ENCODE assay signal across 8 mouse cellular contexts in genomic region chr15:102105360-102105759, GRCm38 (mm10). TPM values are rescaled to one million over a fixed set of nuclear protein-coding genes. Genes with fewer than 3 reads are reported as not detected.
DNase-seq lines count a peak whose midpoint lies in the region; ATAC-seq and TF ChIP-seq lines count a peak whose summit lies in the region.
"Had no signal": no experiment of that assay in that cellular context is flagged by ENCODE, and none has a peak within 500 bp of the region (broad histone marks: within the 10 kb centered on the region; RNA-seq: fewer than 3 reads in every experiment).

No protein-coding gene starts in this region.

- ATAC-seq in heart, embryonic 12.5 days (ENCODE audit: insufficient number of reproducible peaks, low FRiP score): no peak
- ATAC-seq in kidney, postnatal 0 days (replicated peaks; ENCODE audit: low FRiP score, low read depth): no peak

- H3K79me3 ChIP-seq in C2C12 (ENCODE audit: low read depth): peaks cover 6% of the 10 kb centered on the region

- 0 out of 2 replicates have a peak overlapping the region, but pooled peaks have one; percentile 4 for H3K9ac ChIP-seq in heart, embryonic 12.5 days
- no peak overlapping the region for H3K9ac ChIP-seq in kidney, postnatal 0 days (ENCODE audit: low read depth, low read length)
- H3K9ac ChIP-seq: liver, embryonic 14.5 days had no signal

- H3K79me2 ChIP-seq in C2C12 (ENCODE audit: control insufficient read depth, insufficient read depth): peaks cover 47% of the 10 kb centered on the region

- peak overlapping the region; percentile 41 for H3ac ChIP-seq in C2C12 (ENCODE audit: control insufficient read depth, insufficient read length, low read depth)

- peaks cover 90% of the 10 kb centered on the region for H3K4me1 ChIP-seq in heart, embryonic 12.5 days (replicated peaks)
- H3K4me1 ChIP-seq in kidney, postnatal 0 days (replicated peaks; ENCODE audit: insufficient read depth, low read length): peaks cover 65% of the 10 kb centered on the region

- H3K36me3 ChIP-seq in C2C12 (ENCODE audit: control insufficient read depth, insufficient read depth): peaks cover 55% of the 10 kb centered on the region
- H3K36me3 ChIP-seq in heart, embryonic 12.5 days: peaks cover 35% of the 10 kb centered on the region
- peaks cover 23% of the 10 kb centered on the region; the same call in 1 of the 2 replicates for H3K36me3 ChIP-seq in kidney, postnatal 0 days (ENCODE audit: insufficient read depth, low read length)

- H3K4me2 ChIP-seq in heart, embryonic 12.5 days: peak overlapping the region; percentile 64
- H3K4me2 ChIP-seq in kidney, postnatal 0 days (ENCODE audit: low read length): peak overlapping the region; percentile 85

- WGBS in heart, embryonic 12.5 days: 53% methylated on average over 5 of the region's 5 CpGs
- 32% methylated on average over 5 of the region's 5 CpGs for WGBS in kidney, postnatal 0 days

- peak overlapping the region; percentile 32 for H3K27ac ChIP-seq in heart, embryonic 12.5 days (ENCODE audit: poor library complexity, severe bottlenecking)
- H3K27ac ChIP-seq in kidney, postnatal 0 days: 0 out of 2 replicates have a peak overlapping the region, but pooled peaks have one; percentile 99
- H3K27ac ChIP-seq: liver, embryonic 14.5 days had no signal

- H3K9me3 ChIP-seq in heart, embryonic 12.5 days (replicated peaks): no peaks in the 10 kb centered on the region
- no peaks in the 10 kb centered on the region for H3K9me3 ChIP-seq in kidney, postnatal 0 days (replicated peaks; ENCODE audit: low read length)

- peak; percentile 88 for DNase-seq in adrenal gland, adult 2 months
- DNase-seq in kidney, postnatal 0 days (ENCODE audit: low spot score): peak; percentile 44
- peak; percentile 93 for DNase-seq in skeletal muscle tissue, adult 2 months (ENCODE audit: low read depth, low spot score)
- no peak for DNase-seq in thymus, postnatal 4 days
- no peak for DNase-seq in natural killer cell, adult 2 months (ENCODE audit: low spot score in 2 of 2)

- H3K4me3 ChIP-seq in C2C12 (ENCODE audit: insufficient read depth, poor library complexity, severe bottlenecking): peak overlapping the region; percentile 16
- H3K4me3 ChIP-seq in heart, embryonic 12.5 days: 0 out of 2 replicates have a peak overlapping the region, but pooled peaks have one; percentile 7
- 0 out of 2 replicates have a peak overlapping the region, but pooled peaks have one; percentile 7 for H3K4me3 ChIP-seq in kidney, postnatal 0 days (replicated peaks; ENCODE audit: low read depth, low read length)

- TF ChIP-seq CTCF in C2C12 (IDR thresholded peaks at IDR 0.05; ENCODE audit: control insufficient read depth, insufficient read depth, insufficient read length): no peak
- no peak for TF ChIP-seq CTCF in kidney, postnatal 0 days (IDR thresholded peaks at IDR 0.05; ENCODE audit: low read depth)

- H3K27me3 ChIP-seq in C2C12 (ENCODE audit: control insufficient read depth, insufficient read depth, insufficient read length): no peaks in the 10 kb centered on the region
- peaks cover 8% of the 10 kb centered on the region; the same call in 1 of the 2 replicates for H3K27me3 ChIP-seq in heart, embryonic 12.5 days (replicated peaks)
- no peaks in the 10 kb centered on the region for H3K27me3 ChIP-seq in kidney, postnatal 0 days (ENCODE audit: insufficient read depth, low read length)

TF ChIP-seq in C2C12, 6 proteins besides CTCF, POLR2A, EP300 and RAD21:
- TF ChIP-seq USF1 (IDR thresholded peaks at IDR 0.05; ENCODE audit: low read depth): no peak
- no peak for TF ChIP-seq FOSL1 (IDR thresholded peaks at IDR 0.05; ENCODE audit: insufficient read depth, low read length, poor library complexity, severe bottlenecking)
- no peak for TF ChIP-seq CEBPB (IDR thresholded peaks at IDR 0.05; ENCODE audit: low read depth)
- no peak for TF ChIP-seq MYOG (IDR thresholded peaks at IDR 0.05; ENCODE audit: control insufficient read depth, extremely low read depth, insufficient read length)
- peak; percentile 75 for TF ChIP-seq MYOD1 (IDR thresholded peaks at IDR 0.05; ENCODE audit: control insufficient read depth, insufficient read length, low read depth)

RNA-seq across cellular contexts. Expression of gene Tns2, which starts 5.1 kb away (rescaled TPM):
- polyA plus RNA-seq in C2C12 (2012; fragmentation: generic; extraction: Trizol): 67.8 TPM
- 10 to 100 TPM; 75.2 to 91.8 TPM for total RNA-seq in adrenal gland, adult 2 months (2021)
- polyA plus RNA-seq in adrenal gland, adult 2 months (2012; rRNA removed): 101 and 107 TPM in 2 replicates
- polyA plus RNA-seq in heart, embryonic 12.5 days (2016; fragmentation: Nextera tagmentation; extraction: Ambion mirVana): 35.3 and 38.7 TPM in 2 replicates
- 34.4 and 35.8 TPM in 2 replicates for polyA plus RNA-seq in kidney, postnatal 0 days (2015; fragmentation: Nextera tagmentation; extraction: Ambion mirVana)

RNA-seq across cellular contexts. Expression of gene Spryd3, which starts 30.7 kb away (rescaled TPM):
- polyA plus RNA-seq in C2C12 (2012; fragmentation: generic; extraction: Trizol): 47.1 TPM
- 10 to 100 TPM; 27.4 to 48.9 TPM for total RNA-seq in adrenal gland, adult 2 months (2021)
- 38.3 and 48.4 TPM in 2 replicates for polyA plus RNA-seq in adrenal gland, adult 2 months (2012; rRNA removed)
- 19.8 and 20.9 TPM in 2 replicates for polyA plus RNA-seq in heart, embryonic 12.5 days (2016; fragmentation: Nextera tagmentation; extraction: Ambion mirVana)
- polyA plus RNA-seq in kidney, postnatal 0 days (2015; fragmentation: Nextera tagmentation; extraction: Ambion mirVana): 14.3 and 16.6 TPM in 2 replicates

RNA-seq across cellular contexts. Expression of gene Eif4b, which starts 31.8 kb away (rescaled TPM):
- 268 TPM for polyA plus RNA-seq in C2C12 (2012; fragmentation: generic; extraction: Trizol)
- total RNA-seq in adrenal gland, adult 2 months (2021): 100 to 1,000 TPM; 230 to 238 TPM
- polyA plus RNA-seq in adrenal gland, adult 2 months (2012; rRNA removed): 28.8 and 43.7 TPM in 2 replicates
- polyA plus RNA-seq in heart, embryonic 12.5 days (2016; fragmentation: Nextera tagmentation; extraction: Ambion mirVana): 79.9 and 80.2 TPM in 2 replicates
- polyA plus RNA-seq in kidney, postnatal 0 days (2015; fragmentation: Nextera tagmentation; extraction: Ambion mirVana): 96.1 and 102 TPM in 2 replicates

RNA-seq across cellular contexts. Expression of gene Igfbp6, which starts 38.8 kb away (rescaled TPM):
- polyA plus RNA-seq in C2C12 (2012; fragmentation: generic; extraction: Trizol): 297 TPM
- 10 to 100 TPM; 37.7 to 71.0 TPM for total RNA-seq in adrenal gland, adult 2 months (2021)
- polyA plus RNA-seq in adrenal gland, adult 2 months (2012; rRNA removed): 65.0 and 78.9 TPM in 2 replicates
- polyA plus RNA-seq in heart, embryonic 12.5 days (2016; fragmentation: Nextera tagmentation; extraction: Ambion mirVana): 1.7 and 2.5 TPM in 2 replicates
- polyA plus RNA-seq in kidney, postnatal 0 days (2015; fragmentation: Nextera tagmentation; extraction: Ambion mirVana): 20.5 and 28.3 TPM in 2 replicates

RNA-seq across cellular contexts. Expression of gene Soat2, which starts 45.0 kb away (rescaled TPM):
- polyA plus RNA-seq in C2C12 (2012; fragmentation: generic; extraction: Trizol): 0.06 TPM
- total RNA-seq in adrenal gland, adult 2 months (2021): under 1 TPM; 0.35 to 0.49 TPM
- 0.88 and 0.92 TPM in 2 replicates for polyA plus RNA-seq in adrenal gland, adult 2 months (2012; rRNA removed)
- polyA plus RNA-seq in heart, embryonic 12.5 days (2016; fragmentation: Nextera tagmentation; extraction: Ambion mirVana): 0.87 and 1.2 TPM in 2 replicates
- polyA plus RNA-seq in kidney, postnatal 0 days (2015; fragmentation: Nextera tagmentation; extraction: Ambion mirVana): 0.28 and 0.34 TPM in 2 replicates

Comparison
In these comparisons a context has a peak if more than half of its experiments do, and no peak if none do; other contexts are left out.
1. DNase-seq: peak in adrenal gland, adult 2 months (single experiment), kidney, postnatal 0 days (single experiment) and skeletal muscle tissue, adult 2 months (single experiment); none in thymus, postnatal 4 days (single experiment) and natural killer cell, adult 2 months (0 of 2).
2. Peak in every context shown above with its lines, with median percentiles within 50 percentile points of each other: H3K4me3 ChIP-seq.